Mouse (Mus musculus) spleen, postnatal 36 days (tissue): Measurements from ENCODE around the gene Slc17a7.

Source experiments
- DNase-seq, 2 experiments: peaks; one replicate each; pipeline ENCODE4 v3.0.0; 2022; ENCODE audit warnings: low spot score in 2 of 2, mixed read lengths in 1 of 2

Slc17a7 gene

GRCm38 (mm10) chr7:45198435-45198834 is 34.7 kb downstream of the Slc17a7 start:
- DNase-seq: peak; percentile 61 to 66

GRCm38 (mm10) chr7:45198961-45199360 is 35.2 kb downstream of the Slc17a7 start:
- no peak for DNase-seq

GRCm38 (mm10) chr7:45202654-45203053 is 38.9 kb downstream of the Slc17a7 start:
- DNase-seq: no peak

- DNase-seq: peak; percentile 93 to 95
Measured at GRCm38 (mm10) chr7:45204380-45205143, 40.8 kb downstream of the Slc17a7 start, which contains the start of gene Ccdc155. Ccdc155 (minus strand) TSS chr7:45204892.

- no peak for DNase-seq
Measured at GRCm38 (mm10) chr7:45208260-45208659, 44.5 kb downstream of the Slc17a7 start.

- DNase-seq: no peak
Measured at GRCm38 (mm10) chr7:45211070-45211469, 47.3 kb downstream of the Slc17a7 start.

- no peak for DNase-seq
Measured at GRCm38 (mm10) chr7:45211851-45212251, 48.1 kb downstream of the Slc17a7 start, which contains the start of gene Dkkl1. Dkkl1 (minus strand) TSS chr7:45212147.

- DNase-seq: no peak
Measured at GRCm38 (mm10) chr7:45212356-45212755, 48.6 kb downstream of the Slc17a7 start.

GRCm38 (mm10) chr7:45213708-45214107 is 50.0 kb downstream of the Slc17a7 start:
- DNase-seq: no peak

- no peak for DNase-seq
Measured at GRCm38 (mm10) chr7:45215673-45216441, 52.1 kb downstream of the Slc17a7 start, which contains the start of gene Tead2. Tead2 (plus strand) TSS chr7:45215753.

- no peak for DNase-seq
Measured at GRCm38 (mm10) chr7:45216442-45217183, 52.9 kb downstream of the Slc17a7 start.

- DNase-seq: peak in 1 of 2 experiments; percentile 44
Measured at GRCm38 (mm10) chr7:45221680-45222079, 57.9 kb downstream of the Slc17a7 start.

GRCm38 (mm10) chr7:45224826-45225225 is 61.1 kb downstream of the Slc17a7 start:
- DNase-seq: no peak
